Comparison of ENCODE assay signal across 13 mouse cellular contexts in genomic region chr3:87549908-87550307, GRCm38 (mm10). TPM values are rescaled to one million over a fixed set of nuclear protein-coding genes. Genes with fewer than 3 reads are reported as not detected.
DNase-seq lines count a peak whose midpoint lies in the region; ATAC-seq lines count a peak whose summit lies in the region.
"Had no signal": no experiment of that assay in that cellular context is flagged by ENCODE, and none has a peak within 500 bp of the region (broad histone marks: within the 10 kb centered on the region; RNA-seq: fewer than 3 reads in every experiment).

No protein-coding gene starts in this region.

- H3K4me2 ChIP-seq in heart, embryonic 13.5 days, result peak overlapping the region; percentile 30
- H3K4me2 ChIP-seq in midbrain, embryonic 14.5 days (ENCODE audit: low read length), result no peak overlapping the region
- H3K4me2 ChIP-seq in embryonic facial prominence, embryonic 12.5 days (replicated peaks), result 0 out of 2 replicates have a peak overlapping the region, but pooled peaks have one; percentile 9
- peak overlapping the region; percentile 16; the same call in 1 of the 2 replicates for H3K4me2 ChIP-seq in neural tube, embryonic 13.5 days
- H3K4me2 ChIP-seq in forebrain, embryonic 16.5 days (ENCODE audit: low read length), result no peak overlapping the region
- H3K4me2 ChIP-seq: lung, embryonic 14.5 days had no signal

- no peak for ATAC-seq in heart, embryonic 13.5 days (ENCODE audit: extremely low read depth, insufficient number of reproducible peaks, low FRiP score, low TSS enrichment)
- no peak for ATAC-seq in midbrain, embryonic 14.5 days (ENCODE audit: low FRiP score, low TSS enrichment)
- no peak for ATAC-seq in embryonic facial prominence, embryonic 12.5 days (ENCODE audit: insufficient number of reproducible peaks, insufficient read depth, low FRiP score, low TSS enrichment)
- no peak for ATAC-seq in neural tube, embryonic 13.5 days (ENCODE audit: low read depth)
- no peak for ATAC-seq in forebrain, embryonic 16.5 days
- ATAC-seq: forebrain, embryonic 14.5 days had no signal

- intact Hi-C loops in heart, postnatal 36 days (cut with DNase I), result no loop called here

- H3K4me1 ChIP-seq in heart, embryonic 13.5 days, result peaks cover 15% of the 10 kb centered on the region
- peaks cover 32% of the 10 kb centered on the region for H3K4me1 ChIP-seq in midbrain, embryonic 10.5 days
- no peaks in the 10 kb centered on the region for H3K4me1 ChIP-seq in midbrain, embryonic 14.5 days (ENCODE audit: control insufficient read depth, insufficient read depth, low read length)
- 0 out of 2 replicates have a peak, but pooled peaks cover 4% of the 10 kb centered on the region for H3K4me1 ChIP-seq in embryonic facial prominence, embryonic 12.5 days
- peaks cover 11% of the 10 kb centered on the region for H3K4me1 ChIP-seq in neural tube, embryonic 13.5 days (replicated peaks)
- H3K4me1 ChIP-seq in forebrain, embryonic 16.5 days (replicated peaks; ENCODE audit: control insufficient read depth, insufficient read depth, low read length), result no peaks in the 10 kb centered on the region

- WGBS in heart, embryonic 13.5 days, result 24% methylated on average over 14 of the region's 14 CpGs
- WGBS in midbrain, embryonic 10.5 days, result 35% methylated on average over 14 of the region's 14 CpGs
- WGBS in midbrain, embryonic 14.5 days, result 26% methylated on average over 14 of the region's 14 CpGs
- 18% methylated on average over 14 of the region's 14 CpGs for WGBS in embryonic facial prominence, embryonic 12.5 days
- WGBS in neural tube, embryonic 13.5 days, result 26% methylated on average over 14 of the region's 14 CpGs
- WGBS in forebrain, embryonic 16.5 days, result 24% methylated on average over 14 of the region's 14 CpGs

- H3K4me3 ChIP-seq in heart, embryonic 13.5 days, result no peak overlapping the region
- H3K4me3 ChIP-seq in midbrain, embryonic 10.5 days, result peak overlapping the region; percentile 11; the same call in 1 of the 2 replicates
- no peak overlapping the region for H3K4me3 ChIP-seq in midbrain, embryonic 14.5 days (replicated peaks; ENCODE audit: low read depth, low read length)
- no peak overlapping the region for H3K4me3 ChIP-seq in embryonic facial prominence, embryonic 12.5 days
- H3K4me3 ChIP-seq in neural tube, embryonic 13.5 days, result no peak overlapping the region
- no peak overlapping the region for H3K4me3 ChIP-seq in forebrain, embryonic 16.5 days (replicated peaks; ENCODE audit: low read length)

- no peak for DNase-seq in heart, postnatal 36 days
- no peak for DNase-seq in midbrain, embryonic 10.5 days (ENCODE audit: low spot score)
- no peak for DNase-seq in midbrain, embryonic 14.5 days
- DNase-seq in adrenal gland, adult (ENCODE audit: inconsistent age in 2 of 2, low spot score in 1 of 2), result no peak
- DNase-seq: adrenal gland, adult 8-10 months; cerebellum, adult 18-20 months; kidney, postnatal 36 days; lung, embryonic 14.5 days had no signal

- no peak overlapping the region for H3K9ac ChIP-seq in heart, embryonic 13.5 days
- H3K9ac ChIP-seq in midbrain, embryonic 14.5 days (replicated peaks; ENCODE audit: low read length), result no peak overlapping the region
- no peak overlapping the region for H3K9ac ChIP-seq in embryonic facial prominence, embryonic 12.5 days
- no peak overlapping the region for H3K9ac ChIP-seq in neural tube, embryonic 13.5 days
- no peak overlapping the region for H3K9ac ChIP-seq in forebrain, embryonic 16.5 days (replicated peaks; ENCODE audit: low read depth, low read length)
- H3K9ac ChIP-seq: lung, embryonic 14.5 days had no signal

- peaks cover 47% of the 10 kb centered on the region for H3K27me3 ChIP-seq in heart, embryonic 13.5 days (replicated peaks)
- H3K27me3 ChIP-seq in midbrain, embryonic 10.5 days (ENCODE audit: low read depth, poor library complexity, severe bottlenecking), result peaks cover 78% of the 10 kb centered on the region
- no peaks in the 10 kb centered on the region for H3K27me3 ChIP-seq in midbrain, embryonic 14.5 days (ENCODE audit: control insufficient read depth, insufficient read depth, low read length)
- H3K27me3 ChIP-seq in embryonic facial prominence, embryonic 12.5 days, result peaks cover 26% of the 10 kb centered on the region
- H3K27me3 ChIP-seq in neural tube, embryonic 13.5 days, result no peaks in the 10 kb centered on the region
- no peaks in the 10 kb centered on the region for H3K27me3 ChIP-seq in forebrain, embryonic 16.5 days (replicated peaks; ENCODE audit: control insufficient read depth, insufficient read depth, low read length)

- H3K27ac ChIP-seq in heart, embryonic 13.5 days (replicated peaks), result no peak overlapping the region
- no peak overlapping the region for H3K27ac ChIP-seq in midbrain, embryonic 10.5 days (replicated peaks)
- no peak overlapping the region for H3K27ac ChIP-seq in midbrain, embryonic 14.5 days (replicated peaks; ENCODE audit: low read depth, low read length)
- H3K27ac ChIP-seq in embryonic facial prominence, embryonic 12.5 days, result no peak overlapping the region
- H3K27ac ChIP-seq in neural tube, embryonic 13.5 days (replicated peaks), result no peak overlapping the region
- H3K27ac ChIP-seq in forebrain, embryonic 16.5 days (ENCODE audit: low read length), result no peak overlapping the region

- no peaks in the 10 kb centered on the region for H3K36me3 ChIP-seq in heart, embryonic 13.5 days
- H3K36me3 ChIP-seq in midbrain, embryonic 10.5 days, result no peaks in the 10 kb centered on the region
- H3K36me3 ChIP-seq in midbrain, embryonic 14.5 days (ENCODE audit: control insufficient read depth, insufficient read depth, low read length), result no peaks in the 10 kb centered on the region
- no peaks in the 10 kb centered on the region for H3K36me3 ChIP-seq in embryonic facial prominence, embryonic 12.5 days
- no peaks in the 10 kb centered on the region for H3K36me3 ChIP-seq in neural tube, embryonic 13.5 days
- H3K36me3 ChIP-seq in forebrain, embryonic 16.5 days (ENCODE audit: control insufficient read depth, insufficient read depth), result no peaks in the 10 kb centered on the region

- no peaks in the 10 kb centered on the region for H3K9me3 ChIP-seq in heart, embryonic 13.5 days
- no peaks in the 10 kb centered on the region for H3K9me3 ChIP-seq in midbrain, embryonic 10.5 days (replicated peaks)
- no peaks in the 10 kb centered on the region for H3K9me3 ChIP-seq in midbrain, embryonic 14.5 days (ENCODE audit: control insufficient read depth, low read length)
- no peaks in the 10 kb centered on the region for H3K9me3 ChIP-seq in embryonic facial prominence, embryonic 12.5 days
- no peaks in the 10 kb centered on the region for H3K9me3 ChIP-seq in neural tube, embryonic 13.5 days
- H3K9me3 ChIP-seq in forebrain, embryonic 16.5 days (ENCODE audit: control insufficient read depth, low read length), result no peaks in the 10 kb centered on the region

RNA-seq across cellular contexts. Expression of gene Etv3, which starts 24.7 kb away (rescaled TPM):
- polyA plus RNA-seq in heart, embryonic 13.5 days (2015; fragmentation: Nextera tagmentation; extraction: Ambion mirVana), result 8.7 and 10.0 TPM in 2 replicates
- 10 to 100 TPM; 19.2 to 20.0 TPM for total RNA-seq in heart, postnatal 36 days (2021)
- 9.8 and 11.8 TPM in 2 replicates for polyA plus RNA-seq in midbrain, embryonic 10.5 days (2016; fragmentation: Nextera tagmentation; extraction: Ambion mirVana)
- 7.0 and 8.3 TPM in 2 replicates for polyA plus RNA-seq in midbrain, embryonic 14.5 days (2014; fragmentation: Nextera tagmentation; extraction: Ambion mirVana)
- 16.3 and 17.8 TPM in 2 replicates for polyA plus RNA-seq in embryonic facial prominence, embryonic 12.5 days (2016; fragmentation: Nextera tagmentation; extraction: Ambion mirVana)
- 10.4 and 10.8 TPM in 2 replicates for polyA plus RNA-seq in neural tube, embryonic 13.5 days (2015; fragmentation: Nextera tagmentation; extraction: Ambion mirVana)
- polyA plus RNA-seq in forebrain, embryonic 16.5 days (2015; fragmentation: Nextera tagmentation; extraction: Ambion mirVana), result 12.1 and 12.4 TPM in 2 replicates

Comparison
In these comparisons a context has a peak if more than half of its experiments do, and no peak if none do; other contexts are left out.
1. H3K4me2 ChIP-seq: peak in heart, embryonic 13.5 days (single experiment), embryonic facial prominence, embryonic 12.5 days (single experiment) and neural tube, embryonic 13.5 days (single experiment); none in midbrain, embryonic 14.5 days (single experiment) and forebrain, embryonic 16.5 days (single experiment).